Mouse (Mus musculus): ENCODE results near the gene Rtp3. TPM values are rescaled to one million over a fixed set of nuclear protein-coding genes. Genes with fewer than 3 reads are reported as not detected.

Gene Rtp3
- total and polyA plus RNA-seq, 2 experiments from 2014 or later = not detected

DNA sequence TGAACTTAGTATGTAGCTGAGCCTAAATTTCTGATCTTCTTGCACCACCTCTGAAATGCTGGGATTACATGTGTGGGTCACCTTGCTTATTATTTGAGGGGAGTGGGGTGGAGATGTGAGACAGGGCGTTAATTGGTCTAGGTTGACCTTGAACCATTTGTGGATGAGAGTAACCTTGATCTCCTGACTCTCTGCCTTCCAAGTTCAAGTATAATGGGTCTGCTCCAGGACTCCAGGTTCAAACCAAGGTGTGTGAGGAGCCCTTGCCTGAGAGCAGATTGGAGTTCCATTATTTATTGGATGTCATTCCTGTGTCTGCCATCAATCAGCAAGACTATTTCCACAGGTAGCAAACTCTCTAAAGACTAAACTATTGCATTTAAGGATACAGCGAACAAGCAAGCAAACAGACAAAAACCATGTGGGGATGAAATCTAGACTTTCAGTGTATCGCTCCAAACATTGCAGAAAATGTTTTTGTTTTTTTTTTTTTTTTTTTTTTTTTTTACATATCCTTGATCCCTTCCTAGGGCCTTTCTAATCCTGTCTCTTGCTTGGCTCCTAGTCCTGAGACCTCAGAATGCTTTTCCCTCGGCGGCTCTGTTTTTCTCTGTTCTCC, 37.3 kb downstream of the Rtp3 start:
- DNase-seq = peak; percentile 13
- no peak for ATAC-seq
- Histone ChIP-seq H3K36me3 (ENCODE audit: insufficient read depth) (no peaks in the 10 kb centered on the region), H3K9me3 (ENCODE audit: low read length) (no peaks in the 10 kb centered on the region), H3K27ac (ENCODE audit: low read depth, low read length) (peak overlapping the region; percentile 68), H3K4me1 (ENCODE audit: insufficient read depth) (peaks cover 5% of the 10 kb centered on the region; the same call in 1 of the 2 replicates), H3K27me3 (ENCODE audit: insufficient read depth, low read length) (no peaks in the 10 kb centered on the region), H3K4me2 (ENCODE audit: low read depth) (peak overlapping the region; percentile 70), H3K4me3 (ENCODE audit: low read depth, low read length) (peak overlapping the region; percentile 53), H3K9ac (peak overlapping the region; percentile 55)
- no peak for TF ChIP-seq CTCF (IDR thresholded peaks at IDR 0.05; ENCODE audit: low read depth)
- WGBS = 39% methylated on average over 5 of the region's 5 CpGs

DNA sequence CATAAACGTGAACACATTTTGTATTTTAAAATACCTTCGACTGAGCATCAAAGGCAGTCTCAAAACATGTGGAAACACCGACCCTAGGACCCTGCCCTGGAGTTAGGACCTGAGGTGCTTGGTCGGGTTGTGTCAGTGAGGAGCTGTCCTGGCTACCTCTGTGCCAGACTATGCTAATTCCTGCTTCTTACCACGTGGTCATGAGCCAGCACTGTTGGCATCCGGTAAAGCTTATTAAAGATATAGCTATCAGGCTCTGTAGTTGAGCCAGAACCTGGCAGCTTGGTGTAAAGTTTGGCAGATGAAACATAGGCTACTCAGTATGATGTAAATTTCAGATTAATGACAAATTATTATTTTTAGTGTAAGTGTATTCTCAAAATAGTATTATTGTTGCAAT, 38.0 kb downstream of the Rtp3 start:
- peaks cover 5% of the 10 kb centered on the region; the same call in 1 of the 2 replicates for H3K4me1 ChIP-seq (ENCODE audit: insufficient read depth)
- H3K4me2 ChIP-seq (ENCODE audit: low read depth) = no peak overlapping the region
- no peak for TF ChIP-seq CTCF (IDR thresholded peaks at IDR 0.05; ENCODE audit: low read depth)
- DNase-seq = no peak
- no peak for ATAC-seq
- no peak overlapping the region for H3K27ac ChIP-seq (ENCODE audit: low read depth, low read length)
- no peak overlapping the region for H3K9ac ChIP-seq
- no peaks in the 10 kb centered on the region for H3K36me3 ChIP-seq (ENCODE audit: insufficient read depth)
- no peaks in the 10 kb centered on the region for H3K9me3 ChIP-seq (ENCODE audit: low read length)
- WGBS = 47% methylated on average over 6 of the region's 6 CpGs
- H3K4me3 ChIP-seq (ENCODE audit: low read depth, low read length) = no peak overlapping the region
- peaks cover 2% of the 10 kb centered on the region; the same call in 1 of the 2 replicates for H3K27me3 ChIP-seq (ENCODE audit: insufficient read depth, low read length)

DNA sequence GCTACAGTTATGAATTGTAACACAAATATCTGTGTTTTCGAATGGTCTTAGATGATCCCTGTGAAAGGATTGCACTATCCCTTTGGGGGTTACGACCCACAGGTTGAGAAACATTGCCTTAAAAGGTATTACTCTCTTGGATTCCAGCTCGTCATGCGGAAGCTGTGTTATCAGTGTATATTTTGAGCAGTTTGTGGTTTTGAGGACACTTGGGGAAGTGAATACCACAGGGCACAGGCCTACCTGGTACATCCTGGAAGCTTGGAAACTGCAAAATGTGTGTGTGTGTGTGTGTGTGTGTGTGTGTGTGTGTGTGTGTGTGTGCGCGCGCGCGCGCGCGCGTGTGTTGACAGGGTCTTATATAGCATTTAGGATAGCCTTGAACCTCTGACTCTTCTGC, 38.5 kb downstream of the Rtp3 start:
- Histone ChIP-seq H3K36me3 (ENCODE audit: insufficient read depth) (no peaks in the 10 kb centered on the region), H3K9ac (no peak overlapping the region), H3K4me1 (ENCODE audit: insufficient read depth) (peaks cover 5% of the 10 kb centered on the region; the same call in 1 of the 2 replicates), H3K27me3 (ENCODE audit: insufficient read depth, low read length) (peaks cover 7% of the 10 kb centered on the region; the same call in 1 of the 2 replicates), H3K4me2 (ENCODE audit: low read depth) (no peak overlapping the region), H3K4me3 (ENCODE audit: low read depth, low read length) (no peak overlapping the region), H3K9me3 (ENCODE audit: low read length) (no peaks in the 10 kb centered on the region), H3K27ac (ENCODE audit: low read depth, low read length) (no peak overlapping the region)
- ATAC-seq (no peak), DNase-seq (no peak)
- no peak for TF ChIP-seq CTCF (IDR thresholded peaks at IDR 0.05; ENCODE audit: low read depth)
- WGBS = 97% methylated on average over 13 of the region's 13 CpGs

DNA sequence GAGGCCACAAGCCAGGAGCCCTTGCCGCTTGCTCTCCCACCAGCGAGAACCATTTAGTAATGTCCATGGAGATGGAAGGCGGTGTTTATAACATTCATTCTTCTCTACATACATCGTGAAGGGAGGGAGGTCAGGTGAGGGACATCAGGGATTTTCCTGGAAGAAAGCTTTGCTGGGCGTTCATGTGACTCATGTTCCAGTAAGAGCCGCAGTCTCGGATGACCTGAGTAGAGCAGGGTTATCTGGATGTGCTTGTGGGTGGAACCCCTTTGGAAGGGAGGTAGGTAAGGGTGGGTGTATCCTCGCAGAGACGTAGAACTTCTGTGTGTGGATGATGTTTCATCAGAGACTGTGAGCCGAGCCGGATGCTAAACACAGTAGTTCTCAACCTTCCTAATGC, 39.0 kb downstream of the Rtp3 start, which contains the start of gene Lrrc2:
TSS of gene Lrrc2 (plus strand) at position 149 of the 400 bp plus-strand sequence.
- 90% methylated on average over 11 of the region's 11 CpGs for WGBS
- peaks cover 11% of the 10 kb centered on the region; the same call in 1 of the 2 replicates for H3K27me3 ChIP-seq (ENCODE audit: insufficient read depth, low read length)
- H3K27ac ChIP-seq (ENCODE audit: low read depth, low read length) = no peak within 1 kb of the TSS
- TF ChIP-seq CTCF (IDR thresholded peaks at IDR 0.05; ENCODE audit: low read depth) = no peak
- H3K4me3 ChIP-seq (ENCODE audit: low read depth, low read length) = no peak within 1 kb of the TSS
- H3K36me3 ChIP-seq (ENCODE audit: insufficient read depth) = no peaks in the 10 kb centered on the region
- ATAC-seq = no peak
- DNase-seq = no peak
- H3K4me1 ChIP-seq (ENCODE audit: insufficient read depth) = peaks cover 5% of the 10 kb centered on the region; the same call in 1 of the 2 replicates
- no peak within 1 kb of the TSS for H3K4me2 ChIP-seq (ENCODE audit: low read depth)
- no peaks in the 10 kb centered on the region for H3K9me3 ChIP-seq (ENCODE audit: low read length)
- no peak within 1 kb of the TSS for H3K9ac ChIP-seq

DNA sequence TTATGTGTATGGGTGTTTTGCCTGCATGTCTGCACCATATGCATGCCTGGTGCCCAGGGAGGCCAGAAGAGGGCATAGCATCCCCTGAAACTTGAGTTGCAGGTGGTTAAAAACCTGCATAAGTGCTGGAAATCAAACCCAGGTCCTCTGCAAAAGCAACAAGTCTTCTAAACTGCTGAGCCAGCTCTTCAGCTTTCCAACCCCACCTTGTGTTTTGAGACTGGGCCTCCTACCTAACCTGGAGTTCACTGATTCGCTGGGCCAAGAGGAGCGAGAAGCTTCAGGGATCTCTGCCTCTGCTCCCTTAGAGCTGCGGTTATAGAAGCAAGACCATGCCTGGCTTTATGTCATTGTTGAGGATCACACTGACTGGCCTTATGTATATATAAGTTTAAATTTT, 40.3 kb downstream of the Rtp3 start:
- no peak for ATAC-seq
- no peak overlapping the region for H3K4me2 ChIP-seq (ENCODE audit: low read depth)
- no peak for TF ChIP-seq CTCF (IDR thresholded peaks at IDR 0.05; ENCODE audit: low read depth)
- H3K36me3 ChIP-seq (ENCODE audit: insufficient read depth) = no peaks in the 10 kb centered on the region
- H3K9ac ChIP-seq = no peak overlapping the region
- over 99% methylated on average over 3 of the region's 3 CpGs for WGBS
- peaks cover 17% of the 10 kb centered on the region for H3K27me3 ChIP-seq (ENCODE audit: insufficient read depth, low read length)
- no peak overlapping the region for H3K27ac ChIP-seq (ENCODE audit: low read depth, low read length)
- peaks cover 5% of the 10 kb centered on the region; the same call in 1 of the 2 replicates for H3K4me1 ChIP-seq (ENCODE audit: insufficient read depth)
- DNase-seq = no peak
- H3K9me3 ChIP-seq (ENCODE audit: low read length) = no peaks in the 10 kb centered on the region
- no peak overlapping the region for H3K4me3 ChIP-seq (ENCODE audit: low read depth, low read length)

DNA sequence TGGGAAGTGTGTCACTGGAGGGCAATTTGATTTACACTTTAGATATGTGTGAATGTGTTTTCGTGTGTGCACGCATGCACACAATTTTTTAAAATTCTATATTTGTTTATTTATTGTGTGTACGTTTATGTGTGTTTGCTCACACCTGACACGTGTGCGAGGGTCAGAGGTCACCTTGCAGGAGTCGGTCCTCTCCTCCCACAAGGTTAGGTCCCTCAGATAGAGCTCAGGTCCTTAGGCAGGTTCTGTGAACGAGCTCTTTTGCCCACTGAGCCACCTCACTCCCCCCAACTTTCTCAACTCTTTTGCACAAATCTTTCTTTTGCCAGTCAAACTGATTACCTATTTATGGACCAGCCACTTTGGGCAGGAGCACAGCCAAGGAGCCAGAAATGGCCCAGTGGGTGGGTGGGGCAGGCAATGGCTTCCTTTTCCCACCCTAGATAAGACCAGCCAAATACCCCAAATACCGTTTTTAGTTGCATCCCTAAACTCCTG, 41.5 kb downstream of the Rtp3 start:
- Histone ChIP-seq H3K9me3 (ENCODE audit: low read length) (no peaks in the 10 kb centered on the region), H3K27me3 (ENCODE audit: insufficient read depth, low read length) (peaks cover 17% of the 10 kb centered on the region), H3K36me3 (ENCODE audit: insufficient read depth) (no peaks in the 10 kb centered on the region), H3K27ac (ENCODE audit: low read depth, low read length) (no peak overlapping the region), H3K9ac (no peak overlapping the region), H3K4me3 (ENCODE audit: low read depth, low read length) (no peak overlapping the region), H3K4me2 (ENCODE audit: low read depth) (no peak overlapping the region), H3K4me1 (ENCODE audit: insufficient read depth) (peaks cover 5% of the 10 kb centered on the region; the same call in 1 of the 2 replicates)
- ATAC-seq (no peak), DNase-seq (no peak)
- no peak for TF ChIP-seq CTCF (IDR thresholded peaks at IDR 0.05; ENCODE audit: low read depth)
- 65% methylated on average over 8 of the region's 8 CpGs for WGBS

DNA sequence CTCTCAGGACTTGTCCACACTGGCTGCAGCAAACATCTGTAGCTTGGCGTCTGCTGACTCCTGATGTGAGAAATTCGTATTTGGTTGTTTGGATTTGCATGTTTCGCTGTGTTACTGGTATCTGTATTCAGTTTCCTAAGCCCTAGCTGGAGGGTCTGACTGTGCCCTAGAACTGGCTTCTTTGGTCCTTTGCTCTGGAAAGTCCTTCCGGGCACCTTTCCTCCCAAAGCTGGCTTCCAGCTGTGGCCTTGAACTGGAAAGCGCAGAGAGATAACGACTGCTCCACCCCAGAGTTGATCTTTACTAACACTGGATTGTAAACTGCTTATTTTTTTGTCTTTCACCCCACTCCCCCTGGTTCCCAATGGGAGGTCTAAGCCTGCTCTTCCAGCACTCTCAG, 42.5 kb downstream of the Rtp3 start:
- no peaks in the 10 kb centered on the region for H3K9me3 ChIP-seq (ENCODE audit: low read length)
- WGBS = 41% methylated on average over 6 of the region's 6 CpGs
- H3K4me1 ChIP-seq (ENCODE audit: insufficient read depth) = peaks cover 2% of the 10 kb centered on the region; the same call in 1 of the 2 replicates
- H3K9ac ChIP-seq = no peak overlapping the region
- DNase-seq (no peak), ATAC-seq (no peak)
- no peak overlapping the region for H3K4me2 ChIP-seq (ENCODE audit: low read depth)
- peaks cover 17% of the 10 kb centered on the region for H3K27me3 ChIP-seq (ENCODE audit: insufficient read depth, low read length)
- H3K27ac ChIP-seq (ENCODE audit: low read depth, low read length) = no peak overlapping the region
- no peaks in the 10 kb centered on the region for H3K36me3 ChIP-seq (ENCODE audit: insufficient read depth)
- no peak for TF ChIP-seq CTCF (IDR thresholded peaks at IDR 0.05; ENCODE audit: low read depth)
- H3K4me3 ChIP-seq (ENCODE audit: low read depth, low read length) = no peak overlapping the region
